Mouse (Mus musculus): ENCODE measurements around the gene Fnip1. TPM values are rescaled to one million over a fixed set of nuclear protein-coding genes. Genes with fewer than 3 reads are reported as not detected.
"Not testable (repeated sequence)": the region's sequence is repeated elsewhere in the genome, so short reads cannot be mapped to it uniquely, and the experiment has no call there.

Gene Fnip1
- polyA plus RNA-seq, 1 experiment from 2014 or later, result 6.0 TPM

GRCm38 (mm10) chr11:54439691-54440029, 1.7 kb downstream of the Fnip1 start:
- peak overlapping the region; percentile 32; the same call in 1 of the 2 replicates for H3K9ac ChIP-seq (ENCODE audit: low read depth, low read length)
- peak overlapping the region; percentile 93 for H3K4me3 ChIP-seq (ENCODE audit: low read depth, low read length)
- H3K27me3 ChIP-seq (replicated peaks; ENCODE audit: control insufficient read depth, insufficient read depth, low read length), result no peaks in the 10 kb centered on the region

GRCm38 (mm10) chr11:54450757-54451156, 12.8 kb downstream of the Fnip1 start:
- H3K4me1 ChIP-seq (replicated peaks; ENCODE audit: control insufficient read depth, insufficient read depth, low read length); H3K4me3 ChIP-seq (ENCODE audit: low read depth, low read length); H3K4me2 ChIP-seq (replicated peaks; ENCODE audit: low read depth); H3K27me3 ChIP-seq (replicated peaks; ENCODE audit: control insufficient read depth, insufficient read depth, low read length); ATAC-seq; H3K36me3 ChIP-seq (ENCODE audit: control insufficient read depth, insufficient read depth); H3K9ac ChIP-seq (ENCODE audit: low read depth, low read length); H3K27ac ChIP-seq (ENCODE audit: low read depth, low read length); H3K9me3 ChIP-seq (ENCODE audit: control insufficient read depth): not testable (repeated sequence)
- 84% methylated on average over 3 of the region's 3 CpGs for WGBS

More at GRCm38 (mm10) chr11:54439691-54440029, 1.7 kb downstream of the Fnip1 start:
- Histone ChIP-seq H3K4me1 (replicated peaks; ENCODE audit: control insufficient read depth, insufficient read depth, low read length) (no peaks in the 10 kb centered on the region), H3K9me3 (ENCODE audit: control insufficient read depth) (no peaks in the 10 kb centered on the region), H3K36me3 (ENCODE audit: control insufficient read depth, insufficient read depth) (no peaks in the 10 kb centered on the region), H3K4me2 (replicated peaks; ENCODE audit: low read depth) (peak overlapping the region; percentile 73), H3K27ac (ENCODE audit: low read depth, low read length) (no peak overlapping the region)
- TF ChIP-seq CTCF (IDR thresholded peaks at IDR 0.05; ENCODE audit: low read depth), result no peak
- 36% methylated on average over 3 of the region's 3 CpGs for WGBS
- no peak for ATAC-seq

GRCm38 (mm10) chr11:54454516-54454915, 16.5 kb downstream of the Fnip1 start:
- Histone ChIP-seq H3K4me2 (replicated peaks; ENCODE audit: low read depth) (no peak overlapping the region), H3K36me3 (ENCODE audit: control insufficient read depth, insufficient read depth) (no peaks in the 10 kb centered on the region), H3K4me3 (ENCODE audit: low read depth, low read length) (no peak overlapping the region), H3K27ac (ENCODE audit: low read depth, low read length) (no peak overlapping the region), H3K9ac (ENCODE audit: low read depth, low read length) (no peak overlapping the region), H3K4me1 (replicated peaks; ENCODE audit: control insufficient read depth, insufficient read depth, low read length) (no peaks in the 10 kb centered on the region), H3K27me3 (replicated peaks; ENCODE audit: control insufficient read depth, insufficient read depth, low read length) (no peaks in the 10 kb centered on the region), H3K9me3 (ENCODE audit: control insufficient read depth) (no peaks in the 10 kb centered on the region)
- TF ChIP-seq CTCF (IDR thresholded peaks at IDR 0.05; ENCODE audit: low read depth), result no peak
- ATAC-seq, result no peak
- 61% methylated on average over 1 of the region's 1 CpGs for WGBS

- Histone ChIP-seq H3K36me3 (ENCODE audit: control insufficient read depth, insufficient read depth) (no peaks in the 10 kb centered on the region), H3K9ac (ENCODE audit: low read depth, low read length) (no peak overlapping the region), H3K4me1 (replicated peaks; ENCODE audit: control insufficient read depth, insufficient read depth, low read length) (no peaks in the 10 kb centered on the region), H3K4me3 (ENCODE audit: low read depth, low read length) (no peak overlapping the region), H3K27me3 (replicated peaks; ENCODE audit: control insufficient read depth, insufficient read depth, low read length) (no peaks in the 10 kb centered on the region), H3K27ac (ENCODE audit: low read depth, low read length) (no peak overlapping the region), H3K9me3 (ENCODE audit: control insufficient read depth) (no peaks in the 10 kb centered on the region), H3K4me2 (replicated peaks; ENCODE audit: low read depth) (no peak overlapping the region)
- no peak for ATAC-seq
- no peak for TF ChIP-seq CTCF (IDR thresholded peaks at IDR 0.05; ENCODE audit: low read depth)
- 67% methylated on average over 2 of the region's 2 CpGs for WGBS
Observed at GRCm38 (mm10) chr11:54456875-54457274, 18.9 kb downstream of the Fnip1 start.

GRCm38 (mm10) chr11:54458168-54458567, 20.2 kb downstream of the Fnip1 start:
- Histone ChIP-seq H3K36me3 (ENCODE audit: control insufficient read depth, insufficient read depth) (no peaks in the 10 kb centered on the region), H3K9me3 (ENCODE audit: control insufficient read depth) (no peaks in the 10 kb centered on the region), H3K9ac (ENCODE audit: low read depth, low read length) (no peak overlapping the region), H3K27me3 (replicated peaks; ENCODE audit: control insufficient read depth, insufficient read depth, low read length) (no peaks in the 10 kb centered on the region), H3K4me2 (replicated peaks; ENCODE audit: low read depth) (no peak overlapping the region), H3K27ac (ENCODE audit: low read depth, low read length) (no peak overlapping the region), H3K4me3 (ENCODE audit: low read depth, low read length) (no peak overlapping the region), H3K4me1 (replicated peaks; ENCODE audit: control insufficient read depth, insufficient read depth, low read length) (no peaks in the 10 kb centered on the region)
- WGBS, result 87% methylated on average over 1 of the region's 1 CpGs
- ATAC-seq, result no peak
- TF ChIP-seq CTCF (IDR thresholded peaks at IDR 0.05; ENCODE audit: low read depth), result no peak

- Histone ChIP-seq H3K36me3 (ENCODE audit: control insufficient read depth, insufficient read depth) (peaks cover 5% of the 10 kb centered on the region), H3K9me3 (ENCODE audit: control insufficient read depth) (no peaks in the 10 kb centered on the region), H3K4me1 (replicated peaks; ENCODE audit: control insufficient read depth, insufficient read depth, low read length) (no peaks in the 10 kb centered on the region), H3K27me3 (replicated peaks; ENCODE audit: control insufficient read depth, insufficient read depth, low read length) (no peaks in the 10 kb centered on the region), H3K4me3 (ENCODE audit: low read depth, low read length) (no peak overlapping the region), H3K4me2 (replicated peaks; ENCODE audit: low read depth) (no peak overlapping the region), H3K27ac (ENCODE audit: low read depth, low read length) (no peak overlapping the region), H3K9ac (ENCODE audit: low read depth, low read length) (no peak overlapping the region)
- 46% methylated on average over 3 of the region's 3 CpGs for WGBS
- no peak for ATAC-seq
- no peak for TF ChIP-seq CTCF (IDR thresholded peaks at IDR 0.05; ENCODE audit: low read depth)
Observed at GRCm38 (mm10) chr11:54464557-54465244, 26.7 kb downstream of the Fnip1 start.

GRCm38 (mm10) chr11:54472231-54472630, 34.2 kb downstream of the Fnip1 start:
- Histone ChIP-seq H3K36me3 (ENCODE audit: control insufficient read depth, insufficient read depth) (peaks cover 6% of the 10 kb centered on the region), H3K4me3 (ENCODE audit: low read depth, low read length) (no peak overlapping the region), H3K27me3 (replicated peaks; ENCODE audit: control insufficient read depth, insufficient read depth, low read length) (no peaks in the 10 kb centered on the region), H3K27ac (ENCODE audit: low read depth, low read length) (no peak overlapping the region), H3K4me1 (replicated peaks; ENCODE audit: control insufficient read depth, insufficient read depth, low read length) (no peaks in the 10 kb centered on the region), H3K9me3 (ENCODE audit: control insufficient read depth) (no peaks in the 10 kb centered on the region), H3K9ac (ENCODE audit: low read depth, low read length) (no peak overlapping the region), H3K4me2 (replicated peaks; ENCODE audit: low read depth) (no peak overlapping the region)
- ATAC-seq, result no peak
- no peak for TF ChIP-seq CTCF (IDR thresholded peaks at IDR 0.05; ENCODE audit: low read depth)
- WGBS, result 91% methylated on average over 4 of the region's 4 CpGs
